Mouse (Mus musculus): ENCODE results near the gene Mast3. TPM values are rescaled to one million over a fixed set of nuclear protein-coding genes. Genes with fewer than 3 reads are reported as not detected.

Gene Mast3
- polyA plus RNA-seq, 1 experiment from 2014 or later: 15.8 TPM

Small RNA genes lying within 50 kb of the gene (microRNA-seq; reads per million reads assigned to microRNA genes)
- not detected for gene Mir7240

Other genes with a start within 250 kb of the Mast3 start
- 113 and 115 TPM in 2 replicates for gene Isyna1, start 210.7 kb downstream of the Mast3 start, polyA plus RNA-seq (2015; fragmentation: Nextera tagmentation; extraction: Ambion mirVana)
- 117 and 141 TPM in 2 replicates for gene Ssbp4, start 196.2 kb downstream of the Mast3 start, polyA plus RNA-seq (2015; fragmentation: Nextera tagmentation; extraction: Ambion mirVana)
- gene Lrrc25, start 188.9 kb downstream of the Mast3 start, polyA plus RNA-seq (2015; fragmentation: Nextera tagmentation; extraction: Ambion mirVana): 1.5 and 1.8 TPM in 2 replicates
- gene Gdf15, start 172.6 kb downstream of the Mast3 start, polyA plus RNA-seq (2015; fragmentation: Nextera tagmentation; extraction: Ambion mirVana): not detected in 2 replicates
- gene Pgpep1, start 144.7 kb downstream of the Mast3 start, polyA plus RNA-seq (2015; fragmentation: Nextera tagmentation; extraction: Ambion mirVana): 102 and 108 TPM in 2 replicates
- gene Lsm4, start 131.8 kb downstream of the Mast3 start, polyA plus RNA-seq (2015; fragmentation: Nextera tagmentation; extraction: Ambion mirVana): 214 and 215 TPM in 2 replicates
- 108 and 112 TPM in 2 replicates for gene Jund, start 106.1 kb downstream of the Mast3 start, polyA plus RNA-seq (2015; fragmentation: Nextera tagmentation; extraction: Ambion mirVana)
- 0.08 and 0.17 TPM in 2 replicates for gene Iqcn, start 101.6 kb downstream of the Mast3 start, polyA plus RNA-seq (2015; fragmentation: Nextera tagmentation; extraction: Ambion mirVana)
- not detected in 2 replicates for gene Gm3336, start 86.5 kb downstream of the Mast3 start, polyA plus RNA-seq (2015; fragmentation: Nextera tagmentation; extraction: Ambion mirVana)
- 0.18 and 0.26 TPM in 2 replicates for gene Pde4c, start 81.3 kb downstream of the Mast3 start, polyA plus RNA-seq (2015; fragmentation: Nextera tagmentation; extraction: Ambion mirVana)
- 402 and 417 TPM in 2 replicates for gene Rab3a, start 50.4 kb downstream of the Mast3 start, polyA plus RNA-seq (2015; fragmentation: Nextera tagmentation; extraction: Ambion mirVana)
- gene Mpv17l2, start 44.1 kb downstream of the Mast3 start, polyA plus RNA-seq (2015; fragmentation: Nextera tagmentation; extraction: Ambion mirVana): 46.1 and 54.5 TPM in 2 replicates
- 88.9 and 93.7 TPM in 2 replicates for gene Pik3r2, start 28.3 kb downstream of the Mast3 start, polyA plus RNA-seq (2015; fragmentation: Nextera tagmentation; extraction: Ambion mirVana)
- gene Il12rb1, start 3.4 kb upstream of the Mast3 start, polyA plus RNA-seq (2015; fragmentation: Nextera tagmentation; extraction: Ambion mirVana): not detected in 2 replicates
- 7.8 TPM in 2 replicates for gene Arrdc2, start 34.7 kb upstream of the Mast3 start, polyA plus RNA-seq (2015; fragmentation: Nextera tagmentation; extraction: Ambion mirVana)
- 17.5 and 17.9 TPM in 2 replicates for gene Kcnn1, start 58.2 kb upstream of the Mast3 start, polyA plus RNA-seq (2015; fragmentation: Nextera tagmentation; extraction: Ambion mirVana)
- gene Ccdc124, start 68.9 kb upstream of the Mast3 start, polyA plus RNA-seq (2015; fragmentation: Nextera tagmentation; extraction: Ambion mirVana): 148 and 156 TPM in 2 replicates
- 1.6 TPM in 2 replicates for gene Slc5a5, start 87.7 kb upstream of the Mast3 start, polyA plus RNA-seq (2015; fragmentation: Nextera tagmentation; extraction: Ambion mirVana)
- 2,220 and 2,572 TPM in 2 replicates for gene Rpl18a, start 92.4 kb upstream of the Mast3 start, polyA plus RNA-seq (2015; fragmentation: Nextera tagmentation; extraction: Ambion mirVana)
- gene Map1s, start 100.9 kb upstream of the Mast3 start, polyA plus RNA-seq (2015; fragmentation: Nextera tagmentation; extraction: Ambion mirVana): 55.4 and 60.7 TPM in 2 replicates

Data from neural tube, embryonic 13.5 days (tissue).